Mouse (Mus musculus) natural killer cell, adult 2 months (primary cell): ENCODE measurements at regions not wholly inside any gene's neighbourhood (a gene's known extent, or its start where the extent isn't known, plus 50 kb on each side); places are given as distances from the start of the nearest gene placed in this dataset.

Experiments used
- DNase-seq, 2 experiments: peaks; one replicate each; pipeline ENCODE4 v3.0.0; 2022; ENCODE audit warnings: low spot score in 2 of 2

DNA sequence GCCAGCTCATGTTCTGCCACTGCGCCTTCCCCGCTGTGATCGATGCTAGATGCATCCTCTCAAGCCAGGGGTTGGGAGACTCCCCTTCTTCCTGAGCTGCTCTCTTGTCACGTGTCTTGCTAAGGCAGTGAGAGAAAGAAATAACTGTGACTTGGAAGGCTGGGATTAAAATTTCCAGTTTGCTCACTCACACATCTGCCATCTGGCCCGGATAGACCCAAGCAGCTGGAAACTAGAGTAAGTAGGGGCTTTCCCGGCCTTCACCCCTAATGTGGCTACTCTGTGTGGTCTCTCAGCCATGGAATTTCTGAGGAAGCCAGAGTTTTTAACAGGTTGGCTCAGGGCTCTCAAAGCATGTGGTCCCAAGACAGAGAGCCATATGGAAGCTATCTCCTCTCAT is 206.6 kb upstream of the Bcor start:
- DNase-seq, result no peak

- DNase-seq, result no peak
These were observed 213.5 kb upstream of the Bcor start for GRCm38 (mm10) chrX:12373670-12374069.

DNA sequence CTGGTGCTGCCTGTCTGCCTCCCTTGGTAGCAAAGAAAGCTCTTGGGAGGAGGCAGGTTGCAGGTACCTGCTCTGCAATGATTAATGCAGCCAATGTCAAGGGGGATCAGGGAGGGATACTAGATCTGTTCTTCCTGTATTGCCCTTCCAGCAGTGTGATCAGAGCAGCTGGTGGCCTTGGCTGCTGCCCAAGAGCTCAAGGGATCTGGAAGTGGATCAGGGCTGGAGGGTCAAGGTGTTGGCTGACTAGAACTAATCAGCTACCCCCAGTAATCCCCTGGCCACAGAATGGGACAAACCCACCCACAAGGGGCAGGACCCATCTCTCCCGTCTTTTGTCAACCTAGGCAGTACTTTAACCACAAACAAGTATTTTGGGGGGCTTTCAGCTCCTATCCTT is 211.8 kb upstream of the Atp6ap2 start:
- DNase-seq, result no peak

- no peak for DNase-seq
These were observed 211.2 kb upstream of the Atp6ap2 start for GRCm38 (mm10) chrX:12376238-12376980.

- no peak for DNase-seq
These were observed 210.2 kb upstream of the Atp6ap2 start for GRCm38 (mm10) chrX:12377441-12377840.

GRCm38 (mm10) chrX:12392145-12392825 is 195.3 kb upstream of the Atp6ap2 start:
- DNase-seq, result no peak

DNA sequence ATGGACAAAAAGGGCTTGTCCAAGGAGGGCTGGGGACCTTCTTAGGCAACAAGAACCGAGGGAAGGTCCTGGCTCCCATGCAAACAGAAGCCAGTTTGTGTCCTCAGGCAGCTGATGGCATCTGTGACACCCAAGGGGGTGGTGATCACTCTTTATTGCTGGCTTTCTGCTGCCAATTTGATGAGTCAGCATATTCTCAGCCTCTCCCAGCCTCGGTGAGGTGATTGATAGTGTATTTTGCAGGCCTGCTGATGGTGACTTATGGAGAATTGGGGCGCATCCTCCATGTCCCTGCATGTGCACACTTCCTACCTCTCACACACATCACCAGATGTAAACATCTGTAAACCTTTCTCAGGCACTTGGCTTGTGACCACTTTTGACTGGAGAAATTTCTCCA is 178.3 kb upstream of the Atp6ap2 start:
- DNase-seq, result no peak

GRCm38 (mm10) chrX:12425566-12425965 is 162.0 kb upstream of the Atp6ap2 start:
- DNase-seq, result no peak

DNA sequence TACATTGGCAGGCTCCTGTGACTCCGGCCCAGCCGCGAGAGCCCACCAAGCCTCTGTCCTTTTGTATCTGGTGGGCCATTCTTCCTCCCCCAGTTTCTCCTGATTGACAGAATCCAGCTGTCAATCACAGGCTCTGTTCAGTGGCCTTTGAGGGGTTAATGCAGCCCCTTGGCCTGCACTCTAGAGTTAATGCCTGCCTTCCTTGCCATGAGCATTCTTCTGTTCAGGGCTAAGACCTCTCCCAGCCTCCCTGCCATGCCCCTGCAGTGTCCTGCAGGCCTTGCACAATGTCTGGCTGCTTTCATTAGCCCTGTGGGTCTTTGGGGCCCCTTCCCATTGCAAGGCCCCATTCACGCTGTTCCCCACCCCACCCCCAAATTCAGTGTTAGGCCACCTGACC is 160.9 kb upstream of the Atp6ap2 start:
- no peak for DNase-seq

DNA sequence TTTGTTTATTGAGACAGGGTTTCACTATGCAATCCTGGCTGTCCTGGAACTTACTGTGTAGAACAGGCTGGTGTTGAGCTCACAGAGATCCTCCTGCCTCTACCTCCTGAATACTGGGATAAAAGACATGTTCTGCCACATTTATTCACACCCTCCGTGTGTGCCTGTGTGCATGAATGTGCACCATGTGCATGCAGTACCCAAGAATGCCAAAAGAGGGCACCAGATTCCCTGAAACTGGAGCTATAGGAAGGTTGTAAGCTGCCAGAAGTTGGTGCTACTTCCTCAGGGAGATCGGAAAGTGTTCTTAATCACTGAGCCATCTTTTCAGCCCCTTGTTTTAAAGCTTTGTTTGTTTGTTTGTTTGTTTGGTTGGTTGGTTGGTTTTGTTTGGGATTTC is 155.3 kb upstream of the Atp6ap2 start:
- no peak for DNase-seq

DNA sequence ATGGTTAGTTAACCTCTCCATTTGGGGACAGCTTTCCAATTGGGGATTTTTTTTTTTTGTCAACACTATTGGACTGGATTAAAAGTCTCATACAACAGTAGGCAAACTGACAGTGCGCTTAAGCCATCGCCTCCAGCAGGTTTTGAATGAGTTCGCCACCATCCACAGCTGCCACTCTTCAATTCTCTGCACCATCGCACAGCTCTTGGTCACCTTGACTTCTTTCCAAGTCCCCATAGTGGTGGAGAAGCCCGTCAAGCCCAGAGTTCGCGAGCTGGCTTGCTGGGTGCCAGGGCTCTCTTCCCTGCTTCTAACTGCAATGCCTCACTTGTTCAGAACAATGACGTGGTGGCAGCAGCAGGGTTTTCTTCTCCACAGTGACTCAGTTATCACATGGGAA is 151.9 kb upstream of the Atp6ap2 start:
- DNase-seq, result no peak

- DNase-seq, result no peak
These were observed 151.5 kb upstream of the Atp6ap2 start for GRCm38 (mm10) chrX:12436106-12436505.

- DNase-seq, result no peak
These were observed 148.2 kb upstream of the Atp6ap2 start for GRCm38 (mm10) chrX:12439447-12439846.

- DNase-seq, result no peak
These were observed 143.8 kb upstream of the Atp6ap2 start for GRCm38 (mm10) chrX:12443794-12444193.

DNA sequence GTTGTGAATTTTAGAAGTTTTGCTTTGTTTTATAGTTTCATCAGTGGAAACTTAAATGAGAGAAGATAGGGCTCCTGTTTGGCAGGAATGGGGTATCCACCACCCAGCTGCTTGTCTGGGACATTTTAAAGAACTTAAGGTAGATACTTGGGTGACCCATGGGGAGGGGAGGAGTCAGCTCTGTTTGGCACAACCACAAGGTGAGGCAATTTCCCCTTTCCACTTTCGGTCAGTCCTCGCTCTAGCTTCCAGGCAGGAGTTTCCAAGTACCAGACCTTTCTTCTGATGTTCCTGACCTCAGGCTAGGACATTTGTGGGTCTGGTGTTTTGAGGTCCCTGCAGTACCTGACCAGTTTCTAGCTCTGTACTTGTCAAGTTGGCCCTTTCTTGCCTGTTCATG is 142.5 kb upstream of the Atp6ap2 start:
- no peak for DNase-seq

DNA sequence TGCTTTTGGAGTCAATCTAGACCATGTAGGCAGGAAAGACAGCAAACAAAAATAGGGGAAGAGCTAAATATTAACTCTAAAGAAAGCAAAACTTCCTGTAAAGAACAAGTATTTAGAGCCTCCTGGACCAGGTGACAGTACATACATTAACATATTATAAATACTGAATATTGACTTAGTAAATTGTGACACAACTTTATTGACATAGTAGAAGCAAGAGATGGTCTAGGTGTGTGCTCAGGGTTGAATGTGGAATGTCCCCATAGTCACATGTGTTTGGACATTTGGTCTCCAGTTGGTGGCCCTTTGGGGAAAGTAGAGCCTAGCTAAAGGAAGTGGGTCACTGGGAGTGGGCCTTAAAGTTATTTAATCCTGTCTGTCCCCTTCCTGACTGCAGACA is 139.6 kb upstream of the Atp6ap2 start:
- DNase-seq, result no peak

DNA sequence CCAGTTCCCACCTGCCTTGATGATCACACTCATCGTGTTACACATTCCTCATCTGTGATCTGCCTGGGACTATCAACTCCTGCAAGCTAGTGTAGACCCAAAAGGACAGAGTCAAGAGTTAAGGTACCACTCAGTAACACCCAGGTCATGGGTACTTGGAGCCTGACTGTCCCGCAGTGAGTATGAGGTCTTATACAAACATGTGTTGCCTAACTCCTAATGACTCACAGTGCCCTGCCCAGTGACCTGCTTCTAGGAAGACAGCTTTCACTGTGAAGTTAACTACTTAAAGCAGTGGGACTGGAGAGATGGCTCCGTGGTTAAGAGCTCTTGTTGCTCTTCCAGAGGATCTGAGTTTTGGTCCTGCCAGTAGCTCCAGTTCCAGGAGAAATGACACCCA is 137.9 kb upstream of the Atp6ap2 start:
- no peak for DNase-seq

GRCm38 (mm10) chrX:12452979-12453769 is 134.4 kb upstream of the Atp6ap2 start:
- DNase-seq, result no peak

GRCm38 (mm10) chrX:12461657-12462056 is 125.9 kb upstream of the Atp6ap2 start:
- no peak for DNase-seq

GRCm38 (mm10) chrX:12462936-12463647 is 124.5 kb upstream of the Atp6ap2 start:
- no peak for DNase-seq

- DNase-seq, result peak in 1 of 2 experiments; percentile 1
These were observed 121.3 kb upstream of the Atp6ap2 start for GRCm38 (mm10) chrX:12466312-12466711.

GRCm38 (mm10) chrX:12466897-12467296 is 120.7 kb upstream of the Atp6ap2 start:
- no peak for DNase-seq
